Mouse (Mus musculus) mature B cell (primary cell): Measurements from ENCODE around the gene Myo1e.

Source experiments
- in situ Hi-C: fragments of 300-500 bp; cut with MboI; formaldehyde crosslinking; loops from 2 replicates; pipeline ENCODE4 v1.14.3; 2019

Myo1e gene

GRCm38 (mm10) chr9:70281407-70281806, 74.3 kb downstream of the Myo1e start:
- in situ Hi-C loops: no loop called here

- in situ Hi-C loops: no loop called here
Measured at GRCm38 (mm10) chr9:70282107-70282506, 75.0 kb downstream of the Myo1e start.

GRCm38 (mm10) chr9:70283151-70283550, 76.0 kb downstream of the Myo1e start:
- in situ Hi-C loops: no loop called here

- in situ Hi-C loops: no loop called here
Measured at GRCm38 (mm10) chr9:70284584-70285140, 77.5 kb downstream of the Myo1e start.

GRCm38 (mm10) chr9:70290785-70291184, 83.6 kb downstream of the Myo1e start:
- in situ Hi-C loops: no loop called here

GRCm38 (mm10) chr9:70296916-70297315, 89.8 kb downstream of the Myo1e start:
- in situ Hi-C loops: no loop called here

- in situ Hi-C loops: no loop called here
Measured at GRCm38 (mm10) chr9:70298221-70298620, 91.1 kb downstream of the Myo1e start.

GRCm38 (mm10) chr9:70300705-70301104, 93.6 kb downstream of the Myo1e start:
- in situ Hi-C loops: no loop called here

- in situ Hi-C loops: no loop called here
Measured at GRCm38 (mm10) chr9:70301598-70301997, 94.4 kb downstream of the Myo1e start.

- in situ Hi-C loops: loop anchor here (5.0 kb wide), 1 partner anchor 103 kb away; no protein-coding TSS in a partner anchor
Measured at GRCm38 (mm10) chr9:70304901-70305300, 97.8 kb downstream of the Myo1e start.

GRCm38 (mm10) chr9:70310046-70310445, 102.9 kb downstream of the Myo1e start:
- in situ Hi-C loops: no loop called here

GRCm38 (mm10) chr9:70314019-70314418, 106.9 kb downstream of the Myo1e start:
- in situ Hi-C loops: no loop called here

GRCm38 (mm10) chr9:70315130-70315529, 108.0 kb downstream of the Myo1e start:
- in situ Hi-C loops: no loop called here

GRCm38 (mm10) chr9:70318601-70319000, 111.5 kb downstream of the Myo1e start:
- in situ Hi-C loops: no loop called here

GRCm38 (mm10) chr9:70324336-70324735, 117.2 kb downstream of the Myo1e start:
- in situ Hi-C loops: no loop called here

GRCm38 (mm10) chr9:70325880-70326595, 118.9 kb downstream of the Myo1e start:
- in situ Hi-C loops: no loop called here

GRCm38 (mm10) chr9:70328193-70328841, 121.2 kb downstream of the Myo1e start:
- in situ Hi-C loops: no loop called here

- in situ Hi-C loops: no loop called here
Measured at GRCm38 (mm10) chr9:70331727-70332335, 124.7 kb downstream of the Myo1e start.

GRCm38 (mm10) chr9:70338391-70338790, 131.2 kb downstream of the Myo1e start:
- in situ Hi-C loops: no loop called here

GRCm38 (mm10) chr9:70338894-70339293, 131.7 kb downstream of the Myo1e start:
- in situ Hi-C loops: no loop called here

GRCm38 (mm10) chr9:70349274-70349673, 142.1 kb downstream of the Myo1e start:
- in situ Hi-C loops: no loop called here

GRCm38 (mm10) chr9:70351570-70352277, 144.6 kb downstream of the Myo1e start:
- in situ Hi-C loops: no loop called here
